Mouse (Mus musculus) neural tube, embryonic 13.5 days (tissue): ENCODE results near the gene Olfr112. TPM values are rescaled to one million over a fixed set of nuclear protein-coding genes. Genes with fewer than 3 reads are reported as not detected.

ENCODE experiments used
- polyA plus RNA-seq: library from polyadenylated mRNA; unstranded; fragments of >200 nt; fragmentation: Nextera tagmentation; extraction: Ambion mirVana; gene quantifications from 2 replicates; pipeline ENCODE4 v1.2.1, GENCODE M21; 2015

Olfr112 gene
- polyA plus RNA-seq, 1 experiment from 2014 or later, result not detected

Other genes starting within 250 kb of the Olfr112 start
- not detected in 2 replicates for gene Olfr103, start 229.8 kb downstream of the Olfr112 start, polyA plus RNA-seq
- not detected in 2 replicates for gene Olfr104-ps, start 209.9 kb downstream of the Olfr112 start, polyA plus RNA-seq
- not detected in 2 replicates for gene Olfr105-ps, start 190.4 kb downstream of the Olfr112 start, polyA plus RNA-seq
- not detected in 2 replicates for gene Olfr106-ps, start 179.1 kb downstream of the Olfr112 start, polyA plus RNA-seq
- not detected in 2 replicates for gene Olfr107, start 170.2 kb downstream of the Olfr112 start, polyA plus RNA-seq
- gene Olfr108, start 124.0 kb downstream of the Olfr112 start, polyA plus RNA-seq, result not detected in 2 replicates
- not detected in 2 replicates for gene Olfr109, start 110.5 kb downstream of the Olfr112 start, polyA plus RNA-seq
- not detected in 2 replicates for gene H2-M2, start 85.9 kb downstream of the Olfr112 start, polyA plus RNA-seq
- gene Olfr110, start 77.0 kb downstream of the Olfr112 start, polyA plus RNA-seq, result not detected in 2 replicates
- gene Olfr111, start 61.4 kb downstream of the Olfr112 start, polyA plus RNA-seq, result not detected in 2 replicates
- not detected in 2 replicates for gene Olfr113, start 8.2 kb upstream of the Olfr112 start, polyA plus RNA-seq
- not detected in 2 replicates for gene Olfr114, start 23.3 kb upstream of the Olfr112 start, polyA plus RNA-seq
- not detected in 2 replicates for gene Olfr115, start 57.7 kb upstream of the Olfr112 start, polyA plus RNA-seq
- gene Olfr116, start 57.7 kb upstream of the Olfr112 start, polyA plus RNA-seq, result not detected in 2 replicates
- gene Olfr117, start 94.3 kb upstream of the Olfr112 start, polyA plus RNA-seq, result not detected in 2 replicates
- gene Olfr118, start 97.5 kb upstream of the Olfr112 start, polyA plus RNA-seq, result not detected in 2 replicates
- gene Olfr119, start 127.1 kb upstream of the Olfr112 start, polyA plus RNA-seq, result not detected in 2 replicates
- not detected in 2 replicates for gene Olfr120, start 152.4 kb upstream of the Olfr112 start, polyA plus RNA-seq
- gene Olfr121, start 179.4 kb upstream of the Olfr112 start, polyA plus RNA-seq, result not detected in 2 replicates
- not detected in 2 replicates for gene Olfr122, start 199.2 kb upstream of the Olfr112 start, polyA plus RNA-seq
- gene Olfr123, start 224.1 kb upstream of the Olfr112 start, polyA plus RNA-seq, result not detected in 2 replicates
- not detected in 2 replicates for gene Olfr124, start 230.4 kb upstream of the Olfr112 start, polyA plus RNA-seq